Mouse (Mus musculus) ES-Bruce4 (cell line): ENCODE data around the gene Sgce.

Experiments
- CTCF ChIP-seq: IDR thresholded peaks from one replicate; pipeline ENCODE4 v1.8.1; 2011; ENCODE audit warnings: low read depth, low read length
- EP300 ChIP-seq: IDR thresholded peaks from 2 replicates; pipeline ENCODE4 v1.6.1; 2011; ENCODE audit warnings: low read depth, low read length; ENCODE audit not compliant: insufficient read depth
- POLR2A ChIP-seq: IDR thresholded peaks from one replicate; pipeline ENCODE4 v1.8.1; 2011; ENCODE audit warnings: low read length; ENCODE audit not compliant: insufficient read depth

GRCm38 (mm10) chr6:4703908-4704307 is 43.1 kb downstream of the Sgce start:
- TF ChIP-seq EP300 (no peak), CTCF (no peak), POLR2A (no peak)
